Mouse (Mus musculus) embryo, embryonic 11 days (tissue): ENCODE results near the gene Nr6a1.

ENCODE experiments used
- DNase-seq: peaks from one replicate; pipeline ENCODE4 v3.0.0-alpha.2; 2015

The Nr6a1 gene

DNA sequence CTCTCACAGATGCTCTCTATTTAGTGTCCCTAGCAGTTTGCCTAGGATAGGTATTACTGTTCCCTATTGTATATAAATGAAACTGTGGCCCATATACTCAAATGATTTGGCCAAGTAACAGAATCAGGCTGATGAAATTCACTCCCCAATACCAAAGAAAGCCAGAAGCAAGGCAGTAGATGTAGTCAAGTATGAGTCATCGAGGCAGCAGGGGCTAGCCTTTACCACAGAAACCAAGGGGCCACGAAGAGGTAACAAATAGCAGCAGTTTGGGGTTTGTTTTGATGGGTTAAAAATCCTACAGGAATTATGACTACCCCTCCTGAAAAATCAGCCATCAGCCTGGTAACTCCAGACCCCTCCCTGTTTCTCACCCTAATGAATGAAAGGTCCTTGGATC lies 147.5 kb downstream of the Nr6a1 start:
- DNase-seq: no peak

DNA sequence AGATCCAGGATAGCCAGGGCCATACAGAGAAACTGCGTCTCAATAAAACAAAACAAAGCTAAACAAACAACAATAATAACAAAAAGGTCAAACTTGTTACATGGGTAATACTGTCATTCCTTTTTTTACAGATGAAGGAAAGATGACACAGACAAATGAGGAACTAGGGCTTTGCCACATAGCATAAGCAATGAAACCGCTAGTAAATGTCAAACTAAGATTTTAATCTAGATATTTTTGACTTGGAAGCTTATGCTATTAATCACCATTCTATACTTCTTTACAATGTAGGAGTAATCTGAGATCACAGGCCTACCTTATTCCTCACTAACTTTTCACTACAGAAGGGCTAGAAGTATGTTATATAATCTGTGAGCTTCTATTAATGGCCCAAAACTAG lies 150.2 kb downstream of the Nr6a1 start:
- no peak for DNase-seq

DNA sequence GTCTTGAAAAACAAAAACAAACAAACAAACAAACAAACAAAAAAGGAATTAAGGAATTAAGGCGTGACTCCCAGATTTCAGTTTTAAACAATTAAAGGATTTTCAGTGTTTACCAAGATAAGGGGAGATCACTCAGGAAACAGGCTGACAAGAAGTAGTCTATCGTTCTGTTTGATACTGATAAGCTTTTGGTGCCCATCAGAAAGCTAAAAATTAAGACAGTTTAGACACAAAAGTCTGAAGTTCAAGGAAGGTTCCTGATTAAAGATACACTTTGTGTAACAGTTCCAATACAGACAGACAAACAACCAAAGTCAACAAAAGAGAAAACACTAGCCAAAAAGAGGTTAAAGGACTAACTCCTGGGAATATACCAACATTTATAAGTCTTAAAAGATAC lies 152.6 kb downstream of the Nr6a1 start:
- no peak for DNase-seq

DNA sequence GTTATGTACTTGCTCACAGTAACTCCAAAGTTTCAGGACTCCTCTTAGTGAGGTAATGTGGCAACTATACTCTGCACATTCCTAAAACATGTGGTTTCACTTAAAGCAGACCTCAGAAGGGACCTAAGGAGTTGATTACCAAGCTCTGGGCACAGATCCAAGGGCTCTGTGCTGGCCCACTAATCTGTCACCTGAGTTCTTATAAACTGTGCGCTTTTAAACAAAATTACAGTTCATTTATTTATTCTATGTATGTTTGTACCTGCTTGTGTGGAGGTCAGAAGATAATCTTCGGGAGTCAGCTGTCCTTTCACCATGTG lies 156.1 kb downstream of the Nr6a1 start:
- peak; percentile 82 for DNase-seq

DNA sequence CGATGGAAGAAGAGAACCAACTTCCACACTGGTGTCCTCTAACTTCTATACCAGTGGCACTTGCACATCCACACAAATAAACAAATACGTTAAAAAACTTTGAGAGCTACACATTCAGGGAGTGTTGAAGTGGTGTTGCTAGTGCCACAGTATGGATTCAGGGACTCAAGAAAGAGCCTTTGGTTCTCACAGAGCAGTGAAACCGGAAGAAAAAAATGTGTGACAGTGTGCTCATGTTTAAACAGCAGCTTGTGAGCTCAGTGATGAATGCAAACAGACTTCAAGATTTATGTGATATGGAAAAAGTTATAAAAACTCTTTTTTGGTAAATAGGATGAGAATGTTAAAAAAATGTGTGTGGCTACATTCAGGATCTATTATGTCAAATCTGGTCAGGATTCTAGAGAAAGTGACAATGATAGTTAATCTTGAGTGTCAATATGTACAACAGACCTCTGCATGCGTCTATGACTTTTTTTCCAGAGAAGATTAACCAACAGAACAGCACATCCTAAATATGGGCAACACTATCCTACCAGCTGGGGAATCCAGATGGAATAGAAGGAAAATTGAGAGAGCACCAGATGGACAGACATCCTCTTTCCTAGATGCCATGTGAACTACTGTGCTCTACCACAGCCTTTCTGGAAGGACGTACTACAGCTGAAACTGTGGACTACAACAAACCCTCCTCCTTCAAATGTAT lies 156.6 kb downstream of the Nr6a1 start:
- DNase-seq: no peak

DNA sequence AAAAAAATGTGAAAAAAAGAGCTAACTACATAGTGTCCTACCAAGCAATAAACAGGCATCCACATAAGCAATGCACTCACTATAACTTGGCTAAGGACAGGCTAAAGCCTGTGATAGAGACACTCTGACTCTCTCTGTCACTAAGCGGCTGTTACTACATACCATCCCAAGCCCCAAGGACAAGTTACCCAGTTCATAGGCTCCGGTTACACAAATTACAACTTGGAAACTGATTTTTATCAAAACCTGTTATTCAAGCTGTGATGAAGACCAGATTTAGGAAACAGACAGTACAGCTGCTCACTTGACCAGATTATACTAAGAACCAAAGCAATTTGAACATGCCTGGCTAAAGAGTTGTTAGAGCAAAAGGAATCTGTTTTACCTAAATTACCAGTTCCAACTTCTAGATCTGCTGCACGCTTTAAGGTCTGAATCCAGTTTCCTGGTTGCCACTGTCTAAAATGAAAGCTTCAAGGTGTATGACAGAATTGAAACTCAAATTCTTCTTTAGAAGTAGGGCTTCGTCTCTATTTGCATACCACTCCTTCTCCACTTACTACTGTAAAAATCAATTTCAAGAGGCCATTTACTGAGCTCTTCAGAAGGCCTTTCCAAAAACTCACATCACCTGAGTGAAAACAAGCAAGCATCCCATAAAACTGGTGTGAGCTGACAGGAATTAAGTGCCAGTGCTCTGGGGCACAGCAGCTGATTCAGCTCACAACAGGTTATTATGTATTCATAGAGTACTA lies 160.1 kb downstream of the Nr6a1 start:
- peak; percentile 7 for DNase-seq

DNA sequence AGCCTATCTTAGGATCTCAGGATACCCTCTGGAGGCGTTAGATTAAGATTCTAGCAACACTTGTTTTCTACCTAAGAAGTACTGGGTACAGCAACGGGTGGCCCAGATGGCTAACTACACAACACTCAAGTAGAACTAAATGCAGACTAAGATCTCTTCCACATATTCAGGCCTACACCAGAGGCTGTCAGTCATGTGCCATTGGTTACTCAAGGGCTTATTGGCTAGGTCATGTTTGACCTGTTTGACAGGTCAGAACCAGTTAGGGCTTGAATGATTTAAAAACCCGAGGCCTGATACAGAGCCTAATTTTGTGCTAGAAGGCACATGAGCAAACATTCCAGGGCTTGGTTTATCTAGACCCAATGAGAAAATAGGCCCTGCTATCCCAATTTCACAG lies 187.6 kb downstream of the Nr6a1 start:
- no peak for DNase-seq

DNA sequence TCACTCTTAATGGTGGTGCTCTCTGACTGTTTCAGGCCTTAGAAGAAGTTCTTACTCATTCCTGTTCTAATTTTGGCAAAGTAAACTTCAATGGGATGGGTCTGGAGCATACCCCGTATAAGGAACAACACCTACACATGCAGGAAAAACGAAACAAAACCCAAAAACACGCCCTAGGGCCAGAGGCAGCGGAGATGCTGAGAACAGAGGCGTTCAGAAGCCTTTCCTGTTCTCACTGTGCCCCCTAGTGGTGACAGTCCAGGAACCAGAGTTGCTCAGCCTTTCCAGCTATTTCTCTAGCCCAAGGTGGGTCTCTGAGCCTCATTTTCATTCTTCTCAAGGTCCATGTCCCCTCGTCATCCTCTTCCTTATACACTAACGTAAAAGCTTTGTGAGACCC lies 188.1 kb downstream of the Nr6a1 start:
- peak; percentile 91 for DNase-seq

DNA sequence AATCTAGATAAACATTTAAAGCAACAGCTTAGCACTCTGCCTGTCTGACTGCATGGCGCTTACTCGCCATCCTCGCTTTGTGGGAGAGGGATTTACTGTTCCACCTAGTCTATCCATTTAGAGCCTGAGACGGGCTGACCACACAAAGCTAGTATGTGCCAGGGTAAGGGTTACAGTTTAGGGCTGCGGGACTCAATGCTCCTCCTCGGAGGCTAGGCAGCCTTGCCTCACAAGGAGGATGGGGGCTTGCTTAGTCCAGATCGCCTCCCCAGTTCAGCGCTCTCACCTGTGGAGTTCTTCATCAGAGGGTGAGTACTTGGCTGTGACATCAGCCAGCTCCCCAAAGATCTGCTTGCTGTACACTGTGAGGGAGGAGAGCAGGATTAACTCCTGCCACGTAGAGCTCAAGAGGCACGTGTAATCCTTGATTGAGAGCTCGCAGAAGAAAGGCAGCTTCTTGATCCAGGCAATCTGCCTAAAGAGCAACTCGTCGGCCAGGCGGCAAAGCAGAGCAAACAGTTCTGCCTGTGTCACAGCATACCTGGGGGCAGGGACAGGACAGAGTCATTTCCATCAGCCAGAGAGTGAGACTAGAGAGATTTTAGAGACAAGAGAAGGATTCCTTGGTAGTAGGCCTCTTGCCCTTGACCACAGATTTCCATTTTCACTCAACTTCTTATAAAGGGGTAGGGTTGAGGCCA lies 188.7 kb downstream of the Nr6a1 start:
- DNase-seq: no peak

DNA sequence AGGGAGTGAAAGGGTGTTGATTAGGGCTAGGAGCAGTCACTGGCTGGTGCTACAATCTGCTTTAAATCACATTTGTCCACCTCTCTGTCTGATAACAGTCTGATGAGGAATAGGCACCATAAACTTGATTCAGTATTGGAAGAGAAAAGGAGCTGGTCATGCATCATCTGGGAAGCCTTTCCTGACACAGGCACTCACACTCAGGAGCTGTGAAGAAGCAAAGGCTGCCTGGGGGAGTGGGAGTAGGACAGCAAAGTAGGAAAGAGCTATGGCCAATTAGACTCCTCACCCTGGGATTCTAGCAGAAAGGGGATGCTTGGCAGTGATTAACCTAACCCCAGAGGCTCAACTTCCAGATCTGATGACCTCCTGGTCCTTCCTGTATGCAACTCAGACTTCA lies 191.7 kb downstream of the Nr6a1 start:
- DNase-seq: no peak

DNA sequence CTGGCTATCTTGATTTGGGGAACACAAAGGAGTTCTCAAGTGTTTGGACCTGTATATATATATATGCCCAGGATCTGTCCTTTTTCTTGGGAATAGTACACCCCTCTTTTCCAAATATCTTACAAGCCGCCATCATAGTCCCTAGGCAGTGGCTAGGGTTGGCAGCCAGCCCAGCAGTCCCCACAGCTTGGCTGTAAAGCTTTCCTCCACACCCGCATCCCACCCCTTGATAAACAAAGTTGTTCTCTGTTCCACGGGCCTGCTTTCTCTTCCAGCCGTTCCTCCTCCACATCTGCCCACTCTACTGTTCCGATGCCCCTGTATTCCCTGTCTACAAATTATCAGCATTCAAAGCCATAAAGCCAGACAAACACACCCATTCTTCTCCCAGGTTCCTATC lies 192.8 kb downstream of the Nr6a1 start:
- DNase-seq: no peak

DNA sequence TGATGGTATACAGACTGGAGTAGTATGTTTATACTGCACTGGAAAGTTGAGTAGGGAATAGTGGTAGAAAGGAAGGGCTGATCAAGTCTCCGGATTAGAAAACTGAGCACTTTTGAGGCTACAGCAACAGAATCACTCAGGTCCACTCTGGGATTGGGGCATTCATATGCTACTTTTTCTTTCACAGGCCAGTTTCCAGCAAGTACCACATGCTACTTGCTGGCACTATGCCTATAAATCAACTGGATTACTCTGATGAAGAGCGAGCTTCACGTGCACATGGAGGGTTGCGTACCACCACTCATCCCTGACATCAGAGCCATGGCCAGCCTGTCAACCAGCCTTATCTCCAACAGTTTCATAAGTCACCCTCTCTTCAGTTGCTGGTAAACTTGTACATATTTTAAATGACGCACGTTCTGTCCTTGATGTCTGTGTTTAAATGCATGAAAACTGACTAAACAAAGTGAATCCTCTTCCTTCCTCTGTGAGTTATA lies 197.1 kb downstream of the Nr6a1 start:
- no peak for DNase-seq

DNA sequence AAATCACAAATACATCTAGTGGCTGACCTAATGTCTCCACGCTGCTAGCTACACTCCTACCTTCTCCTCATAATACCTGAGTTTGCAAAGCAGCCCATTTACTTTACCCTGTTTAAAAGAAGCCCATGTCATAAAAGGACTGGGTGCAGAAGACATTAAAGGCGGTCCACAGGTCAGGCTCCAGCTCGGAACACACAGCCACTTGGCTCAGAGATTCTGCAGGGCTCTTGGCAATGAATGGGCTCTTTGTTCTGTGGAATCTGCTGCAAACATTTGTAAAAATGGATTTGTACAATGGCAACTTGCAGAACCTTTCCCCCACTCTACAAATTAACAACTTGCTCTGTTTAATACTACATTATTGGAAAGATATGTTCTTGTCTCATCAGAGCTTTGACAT lies 202.1 kb downstream of the Nr6a1 start:
- peak; percentile 26 for DNase-seq

DNA sequence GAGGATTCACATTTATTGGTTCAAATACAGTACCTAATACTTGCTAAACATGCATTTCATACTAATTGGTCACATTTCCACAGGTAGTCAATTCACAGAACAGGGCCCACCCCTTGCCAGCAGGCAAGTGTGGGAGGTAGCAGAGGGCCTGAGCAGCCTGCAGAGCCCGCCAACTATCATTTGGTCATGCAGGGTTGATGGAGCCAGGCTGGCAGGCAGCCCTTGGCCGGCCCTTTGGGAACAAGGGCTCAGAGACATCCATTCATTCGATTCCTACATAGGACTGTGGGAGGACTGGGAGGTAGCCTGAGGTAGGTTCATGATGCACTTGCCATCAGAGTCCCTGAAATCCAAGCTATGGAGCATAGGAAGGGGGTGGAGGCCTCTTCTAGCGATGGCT lies 204.1 kb downstream of the Nr6a1 start:
- no peak for DNase-seq

DNA sequence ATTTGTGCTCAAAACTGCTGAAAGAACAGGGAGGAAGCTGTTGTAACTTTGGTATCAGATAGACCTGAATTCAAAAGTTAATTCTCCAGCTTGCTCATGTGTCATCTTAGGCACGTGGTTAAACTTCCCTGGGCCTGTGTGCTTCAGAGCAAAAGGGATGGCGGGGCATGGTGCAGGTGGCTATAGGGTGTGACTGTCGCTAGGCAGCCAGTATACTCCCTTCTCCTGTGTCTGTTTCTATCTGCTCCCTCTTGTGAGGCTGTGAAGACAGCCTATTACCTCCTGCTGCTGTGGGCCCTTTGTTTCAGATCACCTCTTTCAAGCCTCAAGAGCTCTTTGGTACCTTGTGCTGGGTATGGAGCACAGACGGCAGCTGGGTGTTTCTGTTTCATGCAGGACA lies 205.4 kb downstream of the Nr6a1 start:
- DNase-seq: no peak

DNA sequence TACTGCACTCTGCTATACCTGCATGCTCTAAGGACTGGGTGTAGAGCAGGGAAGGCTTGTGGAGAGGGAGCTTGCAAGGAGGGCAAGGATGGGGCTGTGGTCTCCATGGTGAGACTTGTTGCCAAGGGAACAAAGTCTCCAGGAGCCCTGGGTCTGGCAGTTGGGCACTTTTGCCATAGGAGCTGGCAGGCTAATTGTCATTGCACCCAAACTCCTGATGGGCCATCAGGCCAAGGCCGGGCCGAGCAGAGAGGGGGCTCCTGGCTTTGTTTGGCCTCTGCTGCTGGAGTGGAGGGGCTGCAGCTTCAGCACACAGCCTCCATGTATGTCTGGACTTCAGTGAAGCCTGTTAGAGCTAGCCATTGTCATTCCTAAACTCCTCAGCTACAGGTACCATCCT lies 206.8 kb downstream of the Nr6a1 start:
- DNase-seq: no peak

DNA sequence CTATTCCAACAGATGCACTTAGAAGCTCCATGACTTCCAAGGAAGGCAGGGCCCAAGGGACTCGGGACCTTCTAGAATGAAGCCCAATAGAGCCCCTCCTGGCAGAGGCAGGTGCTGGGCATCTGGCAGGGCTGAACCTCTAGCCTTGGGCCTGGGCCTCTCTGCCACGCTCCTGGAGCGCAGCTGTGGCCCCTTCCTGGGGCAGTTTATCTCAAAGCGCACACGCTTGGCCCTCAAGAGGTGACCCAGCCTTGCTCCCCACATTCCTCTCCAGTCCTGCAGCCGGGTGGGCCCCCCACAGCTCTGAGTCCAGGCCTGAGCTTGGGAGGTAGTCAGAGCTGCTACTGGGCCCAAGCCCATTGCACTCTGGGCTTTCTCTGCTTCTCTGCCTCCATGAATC lies 208.1 kb downstream of the Nr6a1 start:
- no peak for DNase-seq

DNA sequence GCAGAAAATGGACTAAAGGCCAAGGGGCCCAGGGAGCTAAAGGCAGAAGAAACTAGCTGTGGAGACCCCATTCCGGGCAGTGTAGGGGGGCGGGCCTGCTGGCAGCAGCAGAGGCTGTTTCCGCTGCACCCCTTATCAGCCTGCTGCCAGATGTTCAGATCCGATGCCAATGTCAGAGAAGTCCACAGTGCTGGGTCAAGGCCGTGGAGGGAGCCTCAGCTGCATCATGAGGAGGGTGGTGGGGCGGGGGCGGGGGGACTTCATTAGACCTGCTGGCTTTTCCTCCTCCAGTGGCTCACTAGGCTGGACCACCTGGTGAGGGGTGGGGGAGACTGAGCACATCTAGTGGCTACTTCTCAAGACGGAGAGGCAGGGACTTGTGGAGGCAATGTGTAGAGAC lies 208.8 kb downstream of the Nr6a1 start:
- no peak for DNase-seq

DNA sequence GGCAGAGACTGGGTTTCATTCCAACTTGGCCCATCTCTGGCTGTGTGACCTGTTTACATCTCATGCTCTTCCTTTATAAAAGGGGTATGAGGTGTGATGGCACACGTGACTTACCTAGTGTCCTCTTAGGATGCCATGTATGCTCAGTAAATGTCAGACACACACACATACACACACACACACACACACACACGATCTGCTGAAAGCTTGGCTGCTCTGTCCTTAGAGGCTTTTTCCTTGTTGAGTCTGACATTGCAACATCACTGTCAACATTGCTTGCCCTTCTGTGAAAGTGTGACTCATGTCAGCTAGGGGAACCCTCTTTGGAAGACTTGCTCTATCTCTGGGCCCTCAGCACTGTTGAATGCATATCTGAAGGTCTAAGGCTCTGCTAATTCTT lies 210.1 kb downstream of the Nr6a1 start:
- DNase-seq: no peak

DNA sequence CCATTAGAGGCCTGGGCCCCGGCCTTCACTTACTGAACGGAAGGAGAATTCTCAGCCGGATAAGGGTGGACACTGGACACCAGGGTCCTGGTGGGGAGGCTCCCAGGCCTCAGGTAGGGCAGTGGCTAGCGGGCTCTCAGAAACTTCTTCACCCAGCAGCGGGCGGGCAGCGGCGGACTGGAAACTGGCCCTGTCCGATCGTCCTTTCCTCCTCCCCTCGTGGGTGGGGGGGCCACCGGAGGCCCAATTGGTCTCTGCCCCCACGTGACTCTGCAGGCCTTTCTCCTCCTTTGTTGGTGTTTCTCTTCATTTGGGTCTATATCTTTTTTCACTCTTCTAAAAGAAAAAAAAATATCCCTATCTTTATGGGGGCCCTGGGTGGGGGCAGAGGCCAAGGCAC lies 213.2 kb downstream of the Nr6a1 start, which contains the start of gene Nr5a1:
TSS of gene Nr5a1 (minus strand) at position 219 of the 400 bp plus-strand sequence.
- no peak for DNase-seq

DNA sequence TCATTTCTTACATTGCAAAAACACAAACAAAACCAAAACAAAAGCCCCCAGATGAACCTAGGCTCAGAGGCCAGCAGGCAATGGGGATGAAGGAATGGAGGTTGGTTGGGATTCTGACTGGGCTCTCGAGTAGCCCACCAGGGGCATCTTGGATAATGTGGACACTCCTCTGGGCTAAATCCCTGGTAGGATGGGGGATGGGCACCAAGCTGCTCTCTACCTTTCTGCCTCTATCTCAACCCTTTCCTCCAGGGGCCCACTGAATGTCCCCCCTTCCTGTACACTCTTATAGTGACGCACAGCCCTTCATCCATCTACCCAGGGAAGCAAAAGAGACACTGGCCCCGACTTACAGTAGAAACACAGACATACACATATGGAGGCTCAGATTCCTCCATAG lies 213.9 kb downstream of the Nr6a1 start:
- DNase-seq: no peak

DNA sequence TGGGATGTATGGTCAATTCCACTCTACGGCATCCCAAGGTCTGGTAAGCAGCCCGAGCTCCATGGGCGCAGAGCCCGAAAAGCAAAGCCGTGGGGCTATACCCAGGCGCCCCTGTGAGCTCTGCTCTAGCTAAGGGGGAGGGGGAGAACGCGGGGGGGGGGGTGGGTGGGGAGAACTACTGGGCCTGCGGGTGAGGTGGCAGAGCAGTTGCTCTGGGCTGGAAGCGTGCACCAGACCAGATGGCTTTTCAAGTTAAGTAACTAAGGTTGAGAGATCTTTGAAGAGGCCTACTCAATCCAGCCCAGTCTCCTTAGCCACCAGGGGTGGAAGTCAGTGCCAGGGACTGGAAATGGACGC lies 214.7 kb downstream of the Nr6a1 start:
- DNase-seq: no peak

DNA sequence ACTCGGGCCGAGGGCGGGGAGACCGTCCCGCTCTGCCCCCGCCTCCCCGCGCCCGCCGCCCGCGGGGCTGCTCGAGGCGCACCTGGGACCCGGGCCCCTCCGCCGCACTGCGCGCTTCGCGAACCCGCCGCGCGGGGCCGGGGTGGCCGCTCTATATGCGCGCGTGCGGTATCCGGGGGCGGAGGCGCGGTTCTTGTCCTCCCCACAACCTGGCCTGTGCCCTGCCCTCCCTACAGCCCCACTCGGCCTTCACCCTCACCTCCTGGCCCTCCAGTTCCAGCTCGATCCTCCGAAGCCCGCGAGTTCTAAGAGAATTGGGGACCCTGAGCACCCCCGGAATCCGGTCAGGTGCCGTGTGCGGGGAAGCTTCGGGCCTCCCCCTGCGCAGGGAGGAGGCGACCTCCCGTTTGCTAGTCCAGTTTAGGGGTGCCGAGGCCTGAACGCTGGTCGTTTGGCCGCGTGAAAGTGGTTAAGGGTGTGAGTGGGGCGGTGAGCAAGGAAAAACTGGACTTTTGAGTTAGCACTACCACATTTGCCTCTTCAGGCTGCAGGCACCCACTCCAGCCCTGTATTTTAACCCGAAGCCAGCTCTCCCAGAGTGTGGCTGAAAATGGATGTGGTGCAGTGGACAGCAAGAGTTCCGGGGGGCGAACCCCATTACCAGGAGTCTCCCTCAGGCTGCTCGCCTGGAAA lies 215.3 kb downstream of the Nr6a1 start:
- no peak for DNase-seq
